Mouse (Mus musculus) neural tube, embryonic 11.5 days (tissue): Measurements from ENCODE around the gene Dhx32. TPM values are rescaled to one million over a fixed set of nuclear protein-coding genes. Genes with fewer than 3 reads are reported as not detected.

ENCODE experiments used
- ATAC-seq: fragments of 200-750 bp; cut with Nextera tagmentation; 2 replicates; pipeline ENCODE4 v1.8.0; 2017; ENCODE audit warnings: moderate number of reproducible peaks, mild to moderate bottlenecking, moderate TSS enrichment, moderate library complexity; ENCODE audit not compliant: insufficient read depth, low FRiP score, low TSS enrichment
- DNase-seq: peaks from one replicate; pipeline ENCODE4 v3.0.0-alpha.2; 2015; ENCODE audit warnings: low spot score
- H3K27ac ChIP-seq: fragments of 300-500 bp; sonication (generic); 2 replicates; pipeline ENCODE4 v1.5.1; 2014; ENCODE audit warnings: low read depth, mild to moderate bottlenecking, low read length
- H3K27me3 ChIP-seq: fragments of 300-500 bp; sonication (generic); 2 replicates; pipeline ENCODE4 v1.6.1; 2014; ENCODE audit warnings: mild to moderate bottlenecking, low read length, mixed read lengths; ENCODE audit not compliant: control insufficient read depth, insufficient read depth
- H3K36me3 ChIP-seq: fragments of 300-500 bp; sonication (generic); 2 replicates; pipeline ENCODE4 v1.6.1; 2014; ENCODE audit warnings: mild to moderate bottlenecking, low read length, moderate library complexity, mixed read lengths; ENCODE audit not compliant: control insufficient read depth, insufficient read depth
- H3K4me1 ChIP-seq: fragments of 300-500 bp; sonication (generic); 2 replicates; pipeline ENCODE4 v1.6.1; 2014; ENCODE audit warnings: low read length, mixed read lengths; ENCODE audit not compliant: control insufficient read depth, insufficient read depth
- H3K4me2 ChIP-seq: fragments of 300-500 bp; sonication (generic); 2 replicates; pipeline ENCODE4 v1.6.1; 2014; ENCODE audit warnings: low read depth, mild to moderate bottlenecking, moderate library complexity
- H3K4me3 ChIP-seq: fragments of 300-500 bp; sonication (generic); 2 replicates; pipeline ENCODE4 v1.5.1; 2014; ENCODE audit warnings: low read depth, low read length
- H3K9ac ChIP-seq: fragments of 300-500 bp; sonication (generic); 2 replicates; pipeline ENCODE4 v1.6.1; 2014; ENCODE audit warnings: mild to moderate bottlenecking, low read length
- H3K9me3 ChIP-seq: fragments of 300-500 bp; sonication (generic); 2 replicates; pipeline ENCODE4 v1.6.1; 2016; ENCODE audit warnings: low read length; ENCODE audit not compliant: control insufficient read depth
- WGBS: fragments of 180-500 bp; shearing (Covaris S2); extraction: QIAGEN DNeasy Blood & Tissue Kit; methylation state at CpG from one replicate; pipeline ENCODE4 v1.1.7; 2014; 5-methylcytosine and 5-hydroxymethylcytosine counted together
- polyA plus RNA-seq: library from polyadenylated mRNA; unstranded; fragments of >200 nt; fragmentation: Nextera tagmentation; extraction: Ambion mirVana; gene quantifications from 2 replicates; pipeline ENCODE4 v1.2.1, GENCODE M21; 2014

Dhx32 gene
- polyA plus RNA-seq, 1 experiment from 2014 or later: 52.7 TPM

DNA sequence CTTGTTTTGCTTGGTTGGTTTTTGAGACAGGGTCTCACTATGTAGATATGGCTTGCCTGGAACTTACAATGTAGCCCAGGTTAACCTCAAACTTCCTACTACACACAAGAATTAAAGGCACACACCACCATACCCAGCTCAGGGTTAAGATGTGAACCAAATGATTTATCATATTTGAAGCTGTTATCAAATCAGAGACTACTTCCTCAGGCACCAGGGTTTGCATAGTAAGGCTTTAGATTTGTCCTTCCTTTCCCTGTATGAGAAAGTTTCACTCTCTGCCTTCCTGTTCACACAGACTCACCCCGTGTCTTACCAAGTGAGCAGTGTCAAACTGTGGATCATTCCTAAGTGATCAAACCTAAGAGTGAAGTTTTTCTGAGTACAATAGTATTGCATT lies 38.3 kb downstream of the Dhx32 start:
- WGBS: 93% methylated on average over 1 of the region's 1 CpGs
- Histone ChIP-seq H3K36me3 (peaks cover 7% of the 10 kb centered on the region; the same call in 1 of the 2 replicates), H3K27ac (no peak overlapping the region), H3K9ac (no peak overlapping the region), H3K4me1 (no peaks in the 10 kb centered on the region), H3K4me3 (no peak overlapping the region), H3K27me3 (no peaks in the 10 kb centered on the region), H3K4me2 (no peak overlapping the region), H3K9me3 (no peaks in the 10 kb centered on the region)
- DNase-seq (no peak), ATAC-seq (no peak)

DNA sequence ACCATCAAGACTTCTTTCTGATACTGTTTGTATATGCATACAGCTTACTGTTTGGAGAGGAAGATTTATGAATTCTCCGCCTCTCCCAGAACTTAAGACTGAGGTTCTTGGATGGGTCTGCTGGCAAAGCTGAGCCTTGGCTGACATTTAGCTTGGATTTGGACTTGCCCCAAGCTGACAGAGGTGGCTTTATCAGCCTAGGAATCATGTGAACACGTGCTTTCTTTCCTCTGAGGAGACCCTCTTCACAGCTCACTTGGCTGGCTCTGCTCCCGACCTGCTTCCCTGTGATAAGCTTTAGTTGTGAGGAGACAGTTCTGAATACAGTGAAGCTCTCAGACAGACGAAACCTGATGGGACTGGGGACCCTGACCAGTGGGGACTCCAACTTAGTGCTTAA lies 38.9 kb downstream of the Dhx32 start:
- no peak overlapping the region for H3K27ac ChIP-seq
- no peaks in the 10 kb centered on the region for H3K4me1 ChIP-seq
- H3K9me3 ChIP-seq: no peaks in the 10 kb centered on the region
- no peak overlapping the region for H3K4me2 ChIP-seq
- H3K4me3 ChIP-seq: no peak overlapping the region
- H3K36me3 ChIP-seq: peaks cover 7% of the 10 kb centered on the region; the same call in 1 of the 2 replicates
- DNase-seq (no peak), ATAC-seq (no peak)
- WGBS: 79% methylated on average over 4 of the region's 4 CpGs
- H3K9ac ChIP-seq: no peak overlapping the region
- no peaks in the 10 kb centered on the region for H3K27me3 ChIP-seq

DNA sequence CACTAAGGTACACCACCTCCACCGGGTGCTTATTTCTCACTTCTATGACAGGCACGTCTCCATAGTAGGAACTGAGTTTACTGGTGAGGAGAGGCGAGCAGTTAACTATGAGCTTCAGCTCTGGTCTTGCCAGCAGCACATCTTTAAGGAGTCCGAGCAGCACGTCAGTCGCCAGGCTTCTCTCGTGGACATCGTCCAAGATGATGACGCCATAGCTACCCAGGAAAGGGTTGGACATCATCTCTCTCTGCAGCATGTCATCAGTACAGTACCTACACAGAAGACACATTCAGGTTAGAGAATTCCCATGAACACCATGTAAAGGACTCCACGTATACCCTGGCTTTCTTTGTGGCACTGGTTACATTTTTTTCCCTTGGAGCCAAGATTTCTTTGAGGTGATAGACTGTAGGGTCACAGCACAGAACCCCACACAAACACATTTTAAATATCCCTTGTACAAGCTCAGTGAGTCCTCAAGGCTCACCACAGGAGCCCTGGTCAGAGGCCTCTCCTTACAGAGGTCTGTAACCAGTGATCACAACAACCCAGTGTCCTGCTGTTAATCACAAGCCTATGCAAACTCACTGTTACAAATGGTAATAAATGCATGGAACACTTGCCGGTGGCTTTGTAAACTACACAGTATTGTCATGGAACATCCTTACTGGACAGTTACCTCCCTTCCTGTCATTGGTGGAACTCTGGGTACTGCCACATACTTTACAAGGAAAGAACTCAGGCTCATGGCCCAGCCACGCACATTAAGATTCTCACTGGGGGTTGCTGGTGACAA lies 39.8 kb downstream of the Dhx32 start:
- no peaks in the 10 kb centered on the region for H3K9me3 ChIP-seq
- peaks cover 5% of the 10 kb centered on the region; the same call in 1 of the 2 replicates for H3K36me3 ChIP-seq
- WGBS: 91% methylated on average over 12 of the region's 12 CpGs
- H3K4me2 ChIP-seq: no peak overlapping the region
- H3K4me3 ChIP-seq: no peak overlapping the region
- ATAC-seq: no peak
- H3K27me3 ChIP-seq: no peaks in the 10 kb centered on the region
- no peaks in the 10 kb centered on the region for H3K4me1 ChIP-seq
- DNase-seq: no peak
- no peak overlapping the region for H3K27ac ChIP-seq
- H3K9ac ChIP-seq: no peak overlapping the region

DNA sequence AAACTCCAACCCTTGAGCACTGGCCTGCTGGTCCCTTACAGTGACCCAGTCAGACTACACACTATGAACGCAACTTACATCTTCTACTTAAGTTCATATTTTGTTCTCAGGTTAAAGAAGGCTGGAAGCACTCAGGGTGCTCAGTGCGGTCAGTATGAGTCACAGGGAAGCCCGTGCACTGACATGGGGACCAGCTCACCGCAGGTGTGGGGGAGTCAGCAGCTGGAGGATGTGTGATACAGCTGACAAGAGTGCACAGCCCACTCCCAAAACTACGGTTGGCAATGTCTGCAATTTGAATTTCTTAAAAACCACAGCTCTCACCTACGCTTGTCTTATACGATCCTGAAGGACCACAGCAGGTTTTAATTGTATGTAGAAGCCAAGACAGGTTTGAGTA lies 42.0 kb downstream of the Dhx32 start:
- H3K4me2 ChIP-seq: no peak overlapping the region
- no peaks in the 10 kb centered on the region for H3K4me1 ChIP-seq
- no peaks in the 10 kb centered on the region for H3K27me3 ChIP-seq
- H3K4me3 ChIP-seq: no peak overlapping the region
- WGBS: 93% methylated on average over 7 of the region's 7 CpGs
- no peaks in the 10 kb centered on the region for H3K9me3 ChIP-seq
- no peak overlapping the region for H3K27ac ChIP-seq
- H3K36me3 ChIP-seq: peaks cover 5% of the 10 kb centered on the region; the same call in 1 of the 2 replicates
- DNase-seq (no peak), ATAC-seq (no peak)
- H3K9ac ChIP-seq: no peak overlapping the region

DNA sequence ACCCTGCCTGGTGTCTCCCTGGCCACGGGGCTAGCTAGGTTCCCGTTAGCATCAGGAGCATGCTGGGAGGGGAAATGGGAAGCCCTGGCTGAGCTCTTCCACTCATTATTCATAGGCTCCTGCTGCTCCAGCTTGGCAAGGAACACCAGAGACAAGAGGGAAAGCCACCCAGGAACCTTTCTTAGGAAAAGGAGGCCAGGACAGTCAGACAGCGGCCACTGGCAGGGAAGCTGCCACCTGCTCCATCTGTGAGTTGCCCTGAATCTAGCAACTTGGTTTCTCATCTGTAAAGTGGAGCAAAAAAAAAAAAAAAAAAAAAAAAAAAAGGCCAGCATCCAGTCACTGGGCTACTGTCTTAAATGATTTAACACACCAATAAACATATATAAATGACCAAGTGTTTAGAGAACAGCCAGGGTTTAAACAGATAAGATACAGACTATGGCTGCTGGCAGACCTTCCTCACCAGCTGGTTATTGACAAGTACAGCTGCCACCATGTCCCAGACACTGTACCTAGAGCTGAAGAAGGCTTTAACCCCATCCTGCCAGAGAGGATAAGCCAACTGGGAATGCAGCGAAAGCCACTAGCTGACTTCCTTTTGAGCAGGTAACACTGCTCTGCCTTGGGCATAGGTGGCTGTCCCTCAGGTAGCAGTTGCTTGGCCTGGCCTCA lies 50.4 kb downstream of the Dhx32 start:
- H3K4me2 ChIP-seq: no peak overlapping the region
- no peak overlapping the region for H3K4me3 ChIP-seq
- no peaks in the 10 kb centered on the region for H3K4me1 ChIP-seq
- no peaks in the 10 kb centered on the region for H3K36me3 ChIP-seq
- H3K27ac ChIP-seq: no peak overlapping the region
- DNase-seq (no peak), ATAC-seq (no peak)
- H3K9ac ChIP-seq: no peak overlapping the region
- no peaks in the 10 kb centered on the region for H3K27me3 ChIP-seq
- H3K9me3 ChIP-seq: no peaks in the 10 kb centered on the region
- 84% methylated on average over 4 of the region's 4 CpGs for WGBS

DNA sequence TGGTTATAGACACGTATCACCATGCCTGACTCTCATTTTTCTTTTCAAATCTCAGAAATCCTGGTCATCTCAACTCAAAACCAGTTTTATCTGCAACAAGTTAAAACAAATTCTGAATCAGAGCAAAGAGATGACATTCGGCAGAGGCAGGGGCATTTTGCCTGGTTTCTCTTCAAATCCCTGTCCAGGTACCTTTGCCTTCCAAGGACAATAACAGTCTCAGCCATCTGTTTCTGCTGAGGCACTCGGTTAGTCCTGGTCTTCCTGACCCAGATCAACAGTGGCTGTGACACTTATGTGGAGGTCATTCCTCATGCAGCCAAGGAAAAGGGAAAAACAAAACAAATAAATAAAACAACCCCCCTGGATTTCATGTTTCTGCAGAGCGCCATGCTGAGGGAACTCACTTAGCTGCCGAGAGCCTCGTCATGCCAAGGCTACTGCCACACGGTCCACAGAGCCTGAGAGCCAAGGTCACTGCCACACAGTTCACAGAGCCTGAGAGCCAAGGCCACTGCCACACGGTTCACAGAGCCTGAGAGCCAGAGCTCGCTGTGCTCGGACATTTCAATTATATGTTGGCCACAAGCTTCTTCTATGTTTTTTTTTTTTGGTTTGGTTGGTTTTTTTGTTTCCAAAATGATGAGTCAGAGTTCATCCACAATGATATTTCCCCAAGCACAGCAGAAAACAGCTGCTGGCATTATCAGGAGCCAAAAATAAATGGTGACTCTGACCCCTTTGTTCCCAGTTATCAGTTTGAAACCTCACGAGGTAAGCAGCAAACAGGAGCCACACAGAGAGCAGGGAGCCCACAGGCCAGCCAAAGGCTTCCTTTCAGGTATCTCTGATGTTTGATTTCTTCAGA lies 52.0 kb downstream of the Dhx32 start:
- Histone ChIP-seq H3K4me3 (no peak overlapping the region), H3K9me3 (no peaks in the 10 kb centered on the region), H3K27me3 (no peaks in the 10 kb centered on the region), H3K27ac (no peak overlapping the region), H3K36me3 (no peaks in the 10 kb centered on the region), H3K9ac (no peak overlapping the region), H3K4me2 (no peak overlapping the region), H3K4me1 (no peaks in the 10 kb centered on the region)
- DNase-seq (no peak), ATAC-seq (no peak)
- WGBS: 89% methylated on average over 11 of the region's 11 CpGs

DNA sequence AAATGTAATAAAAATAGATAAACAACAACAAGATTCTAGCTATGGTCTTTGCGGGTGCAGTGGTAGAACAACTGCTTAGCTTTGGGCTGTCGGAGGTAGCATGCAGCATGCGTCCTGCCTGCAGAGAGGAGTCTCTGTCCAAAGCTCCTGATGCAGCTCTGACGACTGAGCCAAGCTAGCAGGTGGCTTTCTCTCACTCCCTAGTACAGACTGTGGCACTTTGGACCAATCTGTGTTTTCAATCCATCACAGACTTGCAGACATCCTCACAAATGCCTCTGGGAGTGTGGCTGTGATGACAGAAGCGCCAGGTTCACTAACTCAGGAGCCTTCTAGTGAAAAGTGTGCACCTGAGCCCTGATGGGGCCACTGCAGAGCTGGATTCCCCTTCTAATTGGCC lies 53.2 kb downstream of the Dhx32 start:
- no peaks in the 10 kb centered on the region for H3K9me3 ChIP-seq
- H3K36me3 ChIP-seq: no peaks in the 10 kb centered on the region; the same call in 1 of the 2 replicates
- no peak overlapping the region for H3K4me3 ChIP-seq
- 80% methylated on average over 5 of the region's 5 CpGs for whole genome bisulfite sequencing
- DNase-seq: no peak
- H3K27ac ChIP-seq: no peak overlapping the region
- no peaks in the 10 kb centered on the region for H3K4me1 ChIP-seq
- no peak overlapping the region for H3K9ac ChIP-seq
- no peak overlapping the region for H3K4me2 ChIP-seq
- ATAC-seq: no peak
- no peaks in the 10 kb centered on the region for H3K27me3 ChIP-seq

DNA sequence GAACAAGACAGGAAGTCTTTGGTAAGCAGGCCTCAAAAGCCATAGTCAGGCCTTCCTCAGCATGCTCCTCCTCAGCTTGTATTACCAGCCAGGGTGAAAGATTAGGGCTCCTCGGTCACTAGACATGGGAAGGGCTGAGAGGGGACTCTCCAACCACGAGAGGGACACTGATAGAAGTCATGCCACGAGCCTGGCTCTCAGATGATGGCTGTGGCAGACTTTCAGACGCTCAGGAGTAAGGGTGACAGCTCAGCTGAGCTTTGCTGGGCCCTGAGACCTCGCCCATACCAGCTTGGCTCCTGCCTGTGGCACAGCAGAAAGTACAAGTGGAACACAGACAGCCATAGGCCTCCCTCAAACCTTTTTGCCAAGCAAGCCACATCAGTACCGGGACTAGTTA lies 55.5 kb downstream of the Dhx32 start:
- Histone ChIP-seq H3K9ac (no peak overlapping the region), H3K36me3 (peaks cover 3% of the 10 kb centered on the region; the same call in 1 of the 2 replicates), H3K9me3 (no peaks in the 10 kb centered on the region), H3K4me2 (no peak overlapping the region), H3K4me3 (no peak overlapping the region), H3K27ac (no peak overlapping the region), H3K4me1 (no peaks in the 10 kb centered on the region), H3K27me3 (no peaks in the 10 kb centered on the region)
- no peak for DNase-seq
- 79% methylated on average over 6 of the region's 6 CpGs for WGBS
- no peak for ATAC-seq
